Mouse (Mus musculus): ENCODE results near the gene Opn3. TPM values are rescaled to one million over a fixed set of nuclear protein-coding genes. Genes with fewer than 3 reads are reported as not detected.

The Opn3 gene
- polyA plus RNA-seq, 1 experiment from 2014 or later, result 6.5 TPM

GRCm38 (mm10) chr1:175623656-175624055 is 68.9 kb downstream of the Opn3 start:
- H3K4me3 ChIP-seq (replicated peaks), result no peak overlapping the region
- H3K4me2 ChIP-seq (replicated peaks), result no peak overlapping the region
- no peaks in the 10 kb centered on the region for H3K27me3 ChIP-seq (replicated peaks)
- no peaks in the 10 kb centered on the region for H3K9me3 ChIP-seq
- ATAC-seq, result no peak
- no peak overlapping the region for H3K27ac ChIP-seq
- peaks cover 2% of the 10 kb centered on the region; the same call in 1 of the 2 replicates for H3K4me1 ChIP-seq (replicated peaks)
- H3K36me3 ChIP-seq, result no peaks in the 10 kb centered on the region
- 71% methylated on average over 6 of the region's 6 CpGs for WGBS
- no peak overlapping the region for H3K9ac ChIP-seq

- H3K4me3 ChIP-seq (replicated peaks), result no peak within 1 kb of the TSS
- no peak within 1 kb of the TSS for H3K4me2 ChIP-seq (replicated peaks)
- H3K27me3 ChIP-seq (replicated peaks), result no peaks in the 10 kb centered on the region
- no peaks in the 10 kb centered on the region for H3K9me3 ChIP-seq
- no peak within 1 kb of the TSS for H3K9ac ChIP-seq
- H3K27ac ChIP-seq, result no peak within 1 kb of the TSS
- no peak for ATAC-seq
- peaks cover 2% of the 10 kb centered on the region; the same call in 1 of the 2 replicates for H3K4me1 ChIP-seq (replicated peaks)
- 90% methylated on average over 13 of the region's 13 CpGs for WGBS
- peaks cover 14% of the 10 kb centered on the region; the same call in 1 of the 2 replicates for H3K36me3 ChIP-seq
Observed at GRCm38 (mm10) chr1:175619814-175620431, 72.7 kb downstream of the Opn3 start, which contains the start of gene Kmo. Kmo (plus strand) TSS chr1:175620381.

- H3K9ac ChIP-seq, result no peak overlapping the region
- no peaks in the 10 kb centered on the region for H3K9me3 ChIP-seq
- H3K4me3 ChIP-seq (replicated peaks), result no peak overlapping the region
- no peak overlapping the region for H3K4me2 ChIP-seq (replicated peaks)
- H3K4me1 ChIP-seq (replicated peaks), result no peaks in the 10 kb centered on the region
- no peak overlapping the region for H3K27ac ChIP-seq
- no peaks in the 10 kb centered on the region for H3K27me3 ChIP-seq (replicated peaks)
- peaks cover 28% of the 10 kb centered on the region for H3K36me3 ChIP-seq
- no peak for ATAC-seq
- 96% methylated on average over 9 of the region's 9 CpGs for WGBS
Observed at GRCm38 (mm10) chr1:175614992-175615391, 77.6 kb downstream of the Opn3 start.

Other genes starting within 250 kb of the Opn3 start
- 1.6 and 1.8 TPM in 2 replicates for gene Rgs7, start 200.3 kb downstream of the Opn3 start, polyA plus RNA-seq (2015; fragmentation: Nextera tagmentation; extraction: Ambion mirVana)
- gene Kmo, start 72.4 kb downstream of the Opn3 start, polyA plus RNA-seq (2015; fragmentation: Nextera tagmentation; extraction: Ambion mirVana), result 0.66 and 0.75 TPM in 2 replicates
- 155 and 163 TPM in 2 replicates for gene Fh1, start 67.1 kb downstream of the Opn3 start, polyA plus RNA-seq (2015; fragmentation: Nextera tagmentation; extraction: Ambion mirVana)
- gene Chml, start 125 bp upstream of the Opn3 start, polyA plus RNA-seq (2015; fragmentation: Nextera tagmentation; extraction: Ambion mirVana), result 2.4 and 2.6 TPM in 2 replicates
- gene Wdr64, start 5.8 kb upstream of the Opn3 start, polyA plus RNA-seq (2015; fragmentation: Nextera tagmentation; extraction: Ambion mirVana), result not detected in 2 replicates
- gene Exo1, start 187.8 kb upstream of the Opn3 start, polyA plus RNA-seq (2015; fragmentation: Nextera tagmentation; extraction: Ambion mirVana), result 58.8 and 62.7 TPM in 2 replicates
- not detected in 2 replicates for gene Gm38100, start 227.6 kb upstream of the Opn3 start, polyA plus RNA-seq (2015; fragmentation: Nextera tagmentation; extraction: Ambion mirVana)